Mouse (Mus musculus): ENCODE measurements at regions not wholly inside any gene's neighbourhood (a gene's known extent, or its start where the extent isn't known, plus 50 kb on each side); places are given as distances from the start of the nearest gene placed in this dataset.
A peak's percentile ranks its signal among the peaks of the same experiment; 100 is the strongest.

DNA sequence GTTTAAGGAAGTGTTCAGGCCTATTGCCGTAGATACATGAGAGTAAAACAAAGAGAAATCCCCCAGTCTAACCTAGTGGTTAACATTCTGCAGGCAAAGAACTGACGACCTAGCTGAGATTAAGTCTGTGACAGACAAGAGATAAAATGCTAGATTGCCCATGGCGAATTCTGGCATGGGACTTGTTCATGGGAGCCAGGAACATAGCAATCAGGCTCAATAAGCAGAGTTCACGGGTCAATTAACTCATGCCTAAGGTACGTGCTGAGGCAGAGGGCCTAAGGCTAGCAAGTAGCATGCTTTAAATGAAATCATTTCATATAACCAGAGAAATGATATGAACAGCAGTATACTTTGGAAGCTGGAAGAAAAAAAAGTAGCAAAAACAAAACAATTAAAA lies 1119.2 kb upstream of the Adgrl2 start:
- no peak for DNase-seq (ENCODE audit: inconsistent age in 2 of 2, low spot score in 1 of 2)

- no peak for DNase-seq (ENCODE audit: inconsistent age in 2 of 2, low spot score in 1 of 2)
Measured at GRCm38 (mm10) chr3:150112231-150112630, 1121.9 kb upstream of the Adgrl2 start.

GRCm38 (mm10) chr3:150119866-150120265 lies 1129.5 kb upstream of the Adgrl2 start:
- no peak for DNase-seq (ENCODE audit: inconsistent age in 2 of 2, low spot score in 1 of 2)

DNA sequence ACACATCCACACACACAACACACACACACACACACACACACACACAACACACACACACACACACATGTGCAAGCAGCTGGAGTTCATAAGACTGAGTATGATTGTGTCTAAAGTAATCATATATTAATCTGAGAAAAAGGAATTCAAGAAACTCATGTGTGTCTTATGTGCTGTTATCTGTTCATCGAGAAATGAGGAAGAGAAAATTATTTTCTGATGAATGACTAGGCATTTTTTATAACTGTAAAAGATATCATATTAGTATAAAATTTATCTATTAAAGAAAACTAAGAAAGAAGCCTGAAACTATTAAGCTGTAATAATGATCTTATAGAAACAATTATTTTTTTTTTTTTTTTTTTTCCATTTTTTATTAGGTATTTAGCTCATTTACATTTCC lies 1156.3 kb upstream of the Adgrl2 start:
- DNase-seq (ENCODE audit: inconsistent age in 2 of 2, low spot score in 1 of 2): no peak

DNA sequence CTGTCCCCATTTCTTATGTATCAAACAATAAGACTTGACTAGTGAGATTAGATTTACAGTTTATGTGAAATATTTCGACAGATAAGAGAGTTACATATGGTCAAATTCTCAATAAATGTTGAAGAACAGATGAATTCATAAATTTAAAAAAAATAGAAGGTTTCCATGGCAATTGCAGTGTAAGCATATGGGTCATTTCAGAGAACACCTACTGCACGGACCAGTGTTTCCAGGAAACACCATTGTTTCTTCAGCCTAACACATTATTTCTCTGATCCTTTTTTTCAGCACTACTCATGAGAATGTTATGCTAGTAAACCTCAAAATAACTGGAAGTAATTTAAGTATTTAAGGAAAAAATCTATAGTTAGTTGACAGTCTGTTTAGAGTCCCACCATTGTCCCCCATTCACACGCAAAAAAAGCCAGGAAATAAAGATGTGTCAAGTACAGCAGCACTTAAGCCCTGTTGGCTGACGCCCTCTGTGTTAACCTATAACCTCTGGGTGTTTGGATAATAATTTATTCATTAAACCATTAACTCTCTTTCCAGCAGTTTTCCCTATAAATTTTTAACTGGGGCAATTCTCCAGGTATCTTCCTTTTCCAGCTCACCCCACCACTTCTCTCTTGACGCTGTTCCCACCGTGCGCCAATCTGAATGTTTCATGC lies 1160.9 kb upstream of the Adgrl2 start:
- DNase-seq (ENCODE audit: inconsistent age in 2 of 2, low spot score in 1 of 2): peak in 1 of 2 experiments; percentile 10

- no peak for DNase-seq (ENCODE audit: inconsistent age in 2 of 2, low spot score in 1 of 2)
Measured at GRCm38 (mm10) chr3:150151823-150152158, 1161.4 kb upstream of the Adgrl2 start.

- no peak for DNase-seq (ENCODE audit: inconsistent age in 2 of 2, low spot score in 1 of 2)
Measured at GRCm38 (mm10) chr3:150152893-150153292, 1162.5 kb upstream of the Adgrl2 start.

- DNase-seq (ENCODE audit: inconsistent age in 2 of 2, low spot score in 1 of 2): no peak
Measured at GRCm38 (mm10) chr3:150185807-150186206, 1195.5 kb upstream of the Adgrl2 start.

GRCm38 (mm10) chr3:150193132-150193531 lies 1202.8 kb upstream of the Adgrl2 start:
- no peak for DNase-seq (ENCODE audit: inconsistent age in 2 of 2, low spot score in 1 of 2)

GRCm38 (mm10) chr3:150198492-150198891 lies 1208.1 kb upstream of the Adgrl2 start:
- no peak for DNase-seq (ENCODE audit: inconsistent age in 2 of 2, low spot score in 1 of 2)

- DNase-seq (ENCODE audit: inconsistent age in 2 of 2, low spot score in 1 of 2): no peak
Measured at GRCm38 (mm10) chr3:150205902-150206301, 1215.5 kb upstream of the Adgrl2 start.

DNA sequence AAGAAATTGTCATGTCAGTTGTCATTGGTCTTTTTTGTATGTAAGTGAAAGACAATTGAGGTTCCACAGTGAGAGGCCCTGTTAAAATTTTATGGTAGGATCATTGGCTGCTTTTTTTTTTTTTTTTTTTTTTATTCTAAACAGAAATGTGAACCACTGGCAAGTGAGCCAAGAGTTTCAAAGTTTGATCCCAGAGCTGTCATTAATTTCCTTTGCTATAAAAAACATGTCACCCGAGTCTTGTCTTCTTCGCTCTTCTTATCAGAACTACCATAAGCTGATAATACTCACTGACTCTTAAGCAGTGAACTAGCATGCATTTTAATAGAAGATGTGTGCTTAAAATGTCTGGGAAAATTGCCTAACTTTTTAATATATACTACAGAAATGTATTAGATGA lies 1204.4 kb upstream of the Adgrl4 start:
- DNase-seq (ENCODE audit: inconsistent age in 2 of 2, low spot score in 1 of 2): no peak

DNA sequence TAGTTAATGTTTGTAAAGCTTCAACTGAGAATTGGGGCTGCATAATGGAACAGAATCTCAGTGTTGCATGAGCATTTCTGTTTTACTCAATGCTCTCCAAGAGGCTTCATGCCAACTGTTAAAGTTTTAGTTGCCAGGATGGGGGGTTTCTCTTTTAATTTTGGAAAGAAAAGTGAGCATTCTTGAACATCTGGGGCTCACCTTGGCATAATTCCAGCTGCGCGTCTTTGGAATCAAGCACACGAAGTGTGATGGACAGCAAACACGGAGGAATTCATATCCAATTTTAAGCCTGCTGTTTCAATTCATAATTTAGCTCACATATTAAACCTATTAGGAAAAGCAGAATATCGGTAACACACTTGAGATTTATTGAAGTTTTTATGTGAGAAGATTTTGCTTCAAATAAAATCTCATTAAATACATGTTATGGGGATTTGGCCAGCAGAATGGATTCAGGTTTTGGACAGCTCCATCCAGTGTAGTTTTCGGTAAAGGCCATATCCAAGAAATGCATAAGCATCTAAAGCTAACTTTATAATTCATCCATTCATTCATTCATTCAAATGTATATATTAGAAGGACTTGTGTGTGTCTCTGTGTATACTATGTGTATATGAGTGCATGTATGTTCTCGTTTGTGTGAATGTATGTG lies 1200.6 kb upstream of the Adgrl4 start:
- no peak for DNase-seq (ENCODE audit: inconsistent age in 2 of 2, low spot score in 1 of 2)

DNA sequence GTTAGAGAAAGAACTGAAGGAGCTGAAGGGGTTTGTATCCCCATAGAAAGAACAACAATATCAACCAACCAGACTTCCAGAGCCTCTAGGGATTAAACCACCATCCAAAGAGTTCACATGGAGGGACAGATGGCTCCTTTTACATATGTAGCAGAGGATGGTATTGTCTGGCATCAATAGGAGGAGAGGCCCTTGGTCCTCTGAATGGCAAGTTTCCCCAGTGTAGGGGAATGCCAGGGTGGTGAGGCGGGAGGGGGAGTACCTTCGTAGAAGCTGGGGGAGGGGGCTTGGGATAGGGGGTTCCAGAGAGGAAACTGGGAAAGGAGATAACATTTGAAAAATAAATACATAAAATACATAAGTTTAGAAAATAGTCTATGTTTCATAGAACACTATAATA lies 1162.6 kb upstream of the Adgrl4 start:
- DNase-seq (ENCODE audit: inconsistent age in 2 of 2, low spot score in 1 of 2): no peak

GRCm38 (mm10) chr3:150296057-150296710 lies 1141.5 kb upstream of the Adgrl4 start:
- no peak for DNase-seq (ENCODE audit: inconsistent age in 2 of 2, low spot score in 1 of 2)

- DNase-seq (ENCODE audit: inconsistent age in 2 of 2, low spot score in 1 of 2): no peak
Measured at GRCm38 (mm10) chr3:150328811-150329210, 1108.9 kb upstream of the Adgrl4 start.

DNA sequence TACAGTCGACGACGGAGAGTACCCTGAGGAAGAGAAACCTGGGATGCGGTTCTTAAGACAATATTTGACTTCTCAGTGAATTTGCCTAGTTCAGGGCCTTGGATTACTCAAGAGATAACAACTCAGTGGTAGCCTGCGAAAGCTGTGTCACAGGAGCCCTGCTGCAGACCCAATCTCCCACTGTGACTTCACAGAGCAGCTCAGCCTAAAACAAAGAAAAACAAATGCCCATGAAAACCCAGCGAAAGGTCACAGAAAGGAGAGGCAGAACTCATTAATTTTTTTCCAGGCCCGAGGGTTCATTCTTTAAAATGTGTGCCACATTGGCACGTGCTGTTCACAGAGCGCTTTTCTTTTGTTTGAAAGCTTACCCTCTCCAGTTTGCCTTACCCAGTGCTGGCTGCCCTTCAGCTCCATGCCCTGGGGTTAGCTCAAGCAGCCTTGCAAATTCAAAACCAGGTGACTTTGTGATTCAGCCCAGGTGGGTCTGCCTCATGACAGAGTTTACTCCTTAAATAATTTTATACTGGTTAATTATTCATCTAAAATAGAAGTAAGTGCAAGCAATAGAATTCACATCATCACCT lies 1085.5 kb upstream of the Adgrl4 start:
- peak in 1 of 2 experiments; percentile 20 for DNase-seq (ENCODE audit: inconsistent age in 2 of 2, low spot score in 1 of 2)

- DNase-seq (ENCODE audit: inconsistent age in 2 of 2, low spot score in 1 of 2): no peak
Measured at GRCm38 (mm10) chr3:150365766-150366165, 1071.9 kb upstream of the Adgrl4 start.

DNA sequence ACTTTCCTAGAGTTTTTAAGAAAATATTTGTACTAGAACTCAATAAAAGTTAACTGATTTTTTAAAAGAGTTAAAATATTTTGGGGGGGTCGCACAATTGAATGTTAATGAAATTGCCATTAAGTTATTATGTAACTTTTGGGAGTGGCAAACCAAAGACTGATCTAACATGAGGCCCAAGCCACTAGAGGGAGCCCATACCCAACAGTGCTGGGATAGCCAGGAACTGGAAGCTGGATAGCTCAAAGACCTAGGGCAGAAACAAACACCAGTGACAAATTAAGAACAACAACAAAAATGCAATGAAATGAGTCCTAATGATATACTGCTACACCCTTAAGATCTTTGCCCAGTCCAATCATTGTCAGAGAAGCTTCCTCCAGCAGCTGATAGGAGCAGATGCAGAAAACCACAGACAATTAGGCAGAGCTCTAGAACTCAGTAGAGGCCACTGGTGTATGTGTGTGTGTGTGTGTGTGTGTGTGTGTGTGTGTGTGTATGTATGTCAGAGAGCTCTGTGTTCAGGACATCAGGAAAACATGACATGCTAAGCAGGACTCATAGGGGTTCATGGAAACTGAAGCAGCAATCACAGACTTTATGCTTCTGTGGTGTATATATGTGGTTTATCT lies 1052.6 kb upstream of the Adgrl4 start:
- peak; percentile 21 to 70 for DNase-seq (ENCODE audit: inconsistent age in 2 of 2, low spot score in 1 of 2)

DNA sequence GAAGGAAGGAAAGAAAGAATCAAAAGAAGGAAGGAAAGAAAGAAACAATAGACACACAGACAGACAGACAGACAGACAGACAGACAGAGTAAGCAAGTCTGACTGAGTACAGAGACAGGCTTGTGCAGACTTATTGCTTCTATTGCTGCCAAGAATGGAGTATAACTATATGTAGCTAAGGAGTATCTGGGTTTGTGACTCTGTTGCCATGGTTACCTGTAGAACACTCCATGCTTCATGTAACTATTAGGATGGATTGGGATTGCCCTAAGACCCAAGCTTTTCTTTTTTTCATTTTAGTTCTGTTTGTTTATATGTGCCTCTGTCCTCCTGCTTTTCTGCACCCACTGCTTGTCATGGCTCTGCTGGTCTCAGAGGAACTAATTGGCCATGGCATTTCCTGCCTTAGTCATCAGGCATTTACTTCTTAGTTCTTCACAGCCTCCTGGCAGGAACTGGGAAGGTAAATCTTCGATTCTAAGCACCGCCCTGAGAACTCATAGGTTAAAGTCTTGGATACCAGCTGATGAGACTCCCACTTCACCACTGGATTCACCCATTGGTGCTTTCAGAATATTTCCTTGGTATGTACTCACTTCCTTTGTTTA lies 1035.9 kb upstream of the Adgrl4 start:
- no peak for DNase-seq (ENCODE audit: inconsistent age in 2 of 2, low spot score in 1 of 2)

DNA sequence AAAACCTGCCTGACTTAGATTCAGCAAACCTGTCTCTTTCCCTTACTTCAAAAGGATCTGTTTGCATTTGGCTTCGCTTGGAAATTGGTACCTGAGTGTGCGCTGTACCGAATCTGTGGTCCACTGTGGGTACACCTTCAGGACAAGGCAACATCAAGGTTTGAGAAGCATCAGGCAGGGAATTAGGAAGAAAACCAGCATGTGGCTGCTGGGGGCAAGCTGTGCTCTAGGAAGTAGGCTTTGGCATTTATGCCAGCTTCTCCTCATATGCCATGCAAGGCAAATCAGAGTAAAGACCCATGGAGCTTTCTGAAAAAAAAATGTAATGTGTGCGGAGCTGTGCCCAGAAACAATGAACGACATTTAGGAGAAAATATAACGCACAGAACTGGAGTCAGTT lies 1031.6 kb upstream of the Adgrl4 start:
- DNase-seq (ENCODE audit: inconsistent age in 2 of 2, low spot score in 1 of 2): no peak
